Mouse (Mus musculus) heart, adult 18-20 months (tissue): ENCODE data around the gene Fstl4. TPM values are rescaled to one million over a fixed set of nuclear protein-coding genes. Genes with fewer than 3 reads are reported as not detected.

Experiments used
- DNase-seq, 2 experiments: peaks; one replicate each; pipeline ENCODE4 v3.0.0; 2021 to 2022; ENCODE audit warnings: mixed read lengths in 1 of 2
- total RNA-seq, 2 experiments: library from RNA; stranded (reverse); gene quantifications; 2 replicates each; pipeline ENCODE4 v1.2.3; 2021

Fstl4 gene
- total RNA-seq, 2 experiments from 2014 or later: 2.8 to 5.6 TPM

DNA sequence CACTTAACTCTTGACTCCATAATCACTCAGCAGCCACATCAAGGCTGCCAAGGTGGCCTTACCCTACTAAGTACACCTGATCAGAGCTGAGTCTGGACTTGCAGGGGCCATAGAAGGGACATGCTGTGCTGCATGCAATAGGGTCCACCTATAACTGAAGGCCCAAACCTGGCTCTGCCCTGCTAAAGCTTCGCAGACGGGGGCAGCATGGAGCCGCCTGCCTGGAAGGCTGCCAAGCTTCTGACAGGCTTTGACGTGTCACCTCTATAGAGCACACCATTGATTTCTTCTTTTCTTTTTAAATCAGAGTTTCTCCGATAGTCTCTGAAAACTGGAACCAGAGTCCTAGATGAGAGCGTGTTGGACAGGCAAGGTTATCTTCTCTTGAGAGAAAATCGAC is 146.4 kb downstream of the Fstl4 start:
- peak; percentile 4 to 24 for DNase-seq

DNA sequence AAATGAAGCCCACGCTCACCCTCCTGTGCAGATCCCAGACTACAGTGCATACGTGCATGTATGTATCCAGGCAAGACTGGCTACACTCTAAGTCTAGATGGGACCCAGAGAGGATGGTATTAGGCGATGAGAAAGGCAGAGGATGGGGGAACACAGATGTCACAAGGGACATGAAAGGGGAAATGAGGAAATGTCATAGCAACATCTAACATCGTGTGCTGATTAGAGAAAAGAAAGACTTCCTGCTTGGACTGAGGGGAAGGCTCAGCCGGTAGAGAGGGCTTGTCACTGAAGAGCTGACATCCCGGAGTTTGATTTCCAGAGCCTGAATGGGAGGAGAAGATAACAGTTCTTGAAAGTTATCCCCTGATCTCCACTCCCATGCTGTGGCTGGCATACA is 150.0 kb downstream of the Fstl4 start:
- no peak for DNase-seq

DNA sequence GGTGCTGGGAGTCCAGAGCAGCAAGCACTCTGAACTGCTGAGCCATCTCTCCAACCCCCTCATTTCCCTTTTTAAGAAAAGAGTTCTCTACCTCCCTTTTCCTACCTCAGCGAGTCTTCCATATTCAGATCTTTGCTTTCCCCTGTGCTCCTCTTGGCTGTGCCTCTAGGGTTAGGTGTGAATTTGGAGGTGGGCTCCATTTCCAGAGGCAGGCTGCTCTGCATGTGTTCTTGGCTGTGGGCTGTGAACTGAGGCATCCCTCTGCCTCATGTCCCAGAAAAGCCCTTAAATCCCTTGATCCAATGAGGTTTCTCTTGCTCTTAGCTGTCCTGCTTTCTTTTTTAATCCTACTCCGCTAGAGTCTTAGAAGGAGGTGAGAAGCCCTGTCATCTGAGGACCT is 151.2 kb downstream of the Fstl4 start:
- no peak for DNase-seq

DNA sequence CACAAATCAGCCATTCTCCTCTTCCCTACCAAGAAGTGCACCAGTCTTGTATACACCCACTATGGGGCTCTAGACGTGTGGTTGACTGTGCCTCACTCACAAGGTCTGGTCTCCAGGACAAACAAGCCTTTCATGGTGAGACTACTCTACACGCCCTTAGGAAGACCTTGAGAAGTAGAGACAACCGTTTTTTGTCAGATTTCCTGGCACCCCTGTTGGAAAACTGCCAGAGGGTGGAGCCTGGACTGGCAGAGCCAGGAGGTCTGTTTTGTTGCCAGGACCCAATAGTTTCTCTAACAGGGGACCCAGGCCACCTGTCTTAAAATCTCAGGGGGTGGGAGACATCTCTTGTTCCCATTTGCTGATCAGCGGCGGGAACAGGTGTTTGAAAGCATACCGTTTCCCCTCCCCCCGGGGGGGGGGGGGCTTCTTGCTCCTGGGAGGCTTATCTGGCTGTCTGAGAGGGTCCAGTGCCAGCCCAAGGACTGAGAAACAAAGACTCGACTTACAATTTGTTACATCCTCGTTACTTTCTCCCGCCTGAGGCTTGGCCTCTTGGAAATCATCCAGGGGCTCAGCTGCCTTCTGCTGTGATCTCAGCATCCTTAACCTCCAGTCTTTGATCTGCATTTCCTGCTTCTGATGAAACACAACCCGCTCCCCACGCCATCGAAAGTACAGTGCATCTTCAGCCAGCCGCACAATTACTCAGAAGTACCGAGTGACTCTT is 155.0 kb downstream of the Fstl4 start:
- DNase-seq: no peak

DNA sequence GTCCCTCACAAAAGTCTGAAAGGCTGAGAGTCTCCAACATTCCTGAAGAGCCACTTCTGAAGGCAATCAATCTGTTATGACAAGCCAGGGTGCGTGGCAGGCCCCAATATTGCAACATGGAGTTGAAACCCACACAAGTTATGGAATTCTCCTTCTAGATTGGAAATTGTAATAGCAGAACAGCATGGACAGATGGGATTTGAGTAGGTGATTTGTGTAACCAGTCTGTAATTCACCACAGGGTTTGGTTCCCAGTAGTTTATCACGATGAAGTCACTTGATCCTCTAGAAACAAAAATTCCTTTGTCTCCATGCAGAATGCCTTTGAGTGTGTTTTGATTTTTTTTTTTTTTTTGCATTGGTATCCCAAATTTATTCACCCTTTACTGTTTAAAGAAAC is 159.8 kb downstream of the Fstl4 start:
- DNase-seq: no peak

DNA sequence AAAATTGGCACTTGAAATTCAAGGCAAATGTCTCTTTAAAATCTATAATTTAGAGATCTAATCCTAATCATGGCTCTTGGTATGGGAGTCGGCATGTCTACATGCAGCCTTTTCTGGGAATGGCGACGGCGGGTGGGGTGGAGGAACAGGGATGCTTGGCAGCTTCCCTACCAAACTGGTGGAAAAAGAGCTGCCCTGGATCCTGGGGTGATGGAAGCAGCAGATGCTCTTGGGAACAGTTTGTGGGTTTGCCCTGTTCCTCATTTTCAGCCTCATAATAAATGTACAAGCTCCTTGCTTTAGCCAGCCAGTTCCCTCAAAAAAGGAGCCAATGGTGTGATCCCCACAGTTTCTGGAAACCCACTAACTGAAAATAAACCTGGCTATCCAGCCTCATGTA is 163.9 kb downstream of the Fstl4 start:
- DNase-seq: no peak

DNA sequence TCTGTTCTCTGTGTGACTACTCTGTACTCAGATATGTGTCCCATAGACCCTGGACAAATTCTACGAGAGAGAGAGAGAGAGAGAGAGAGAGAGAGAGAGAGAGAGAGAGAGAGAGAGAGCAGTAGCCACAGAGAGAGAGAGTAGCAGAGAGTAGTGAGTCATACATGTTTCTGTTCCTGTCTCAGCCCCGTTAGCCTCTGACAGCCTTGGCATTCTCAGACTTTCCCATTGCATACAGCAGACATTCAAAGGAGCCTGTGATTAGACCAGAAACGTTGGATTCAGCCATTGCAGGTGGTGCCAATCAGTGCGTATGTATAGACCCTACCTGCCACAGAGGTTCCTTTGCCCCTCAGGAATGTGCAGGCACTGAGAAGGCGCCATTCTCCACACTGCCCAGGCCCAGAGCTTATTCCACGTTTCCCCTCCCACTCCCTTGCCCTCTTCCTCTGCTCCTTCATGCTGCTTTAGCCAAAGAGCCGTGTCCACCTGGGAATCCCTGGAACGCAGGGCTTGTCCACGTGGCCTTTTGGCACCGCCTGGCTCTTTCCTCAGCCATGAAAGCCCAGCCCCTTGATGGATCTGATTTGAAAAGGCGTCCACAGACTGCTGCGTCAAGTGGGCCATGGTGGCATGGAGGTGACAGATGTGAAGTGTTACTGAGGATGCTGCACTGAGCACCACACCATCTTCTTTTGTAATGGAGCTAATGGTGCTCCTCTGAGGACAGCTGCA is 175.1 kb downstream of the Fstl4 start:
- no peak for DNase-seq

DNA sequence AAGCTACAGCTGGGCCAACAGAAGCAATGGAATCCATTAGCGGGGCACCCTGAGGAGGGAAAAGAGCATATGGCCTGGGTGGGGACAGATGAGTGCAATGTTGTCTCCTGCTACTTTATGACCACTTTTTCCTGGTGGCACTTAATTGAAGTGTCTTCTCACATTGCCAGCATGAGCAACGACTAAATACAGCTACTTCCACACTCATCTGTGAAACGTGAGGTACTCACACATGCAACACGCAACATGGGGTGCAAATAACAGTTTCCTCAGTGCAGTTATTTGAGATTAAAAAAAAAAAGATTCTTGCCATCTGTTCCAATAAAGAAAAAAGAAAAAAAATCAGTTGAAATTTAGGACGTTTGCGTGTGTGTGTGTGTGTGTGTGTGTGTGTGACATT is 178.5 kb downstream of the Fstl4 start:
- no peak for DNase-seq

DNA sequence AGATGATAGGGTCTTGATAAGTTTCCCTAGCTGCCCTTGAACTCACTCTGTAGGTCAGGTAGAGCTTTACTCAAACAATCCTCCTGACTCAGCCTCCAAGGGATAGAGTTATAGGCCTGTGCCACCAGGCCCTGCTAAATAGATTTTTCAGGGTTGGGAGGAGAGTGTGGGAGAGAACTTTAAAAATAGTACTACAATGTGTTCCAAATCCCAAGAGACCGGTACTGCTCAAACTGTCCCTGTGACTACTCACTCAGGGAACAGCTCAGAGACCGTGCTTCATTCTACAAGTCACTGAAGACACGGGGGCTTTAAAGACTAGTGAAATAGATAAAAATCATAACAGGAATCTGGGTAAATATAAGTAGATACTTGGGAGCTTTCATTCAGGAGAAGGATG is 190.6 kb downstream of the Fstl4 start:
- DNase-seq: no peak

DNA sequence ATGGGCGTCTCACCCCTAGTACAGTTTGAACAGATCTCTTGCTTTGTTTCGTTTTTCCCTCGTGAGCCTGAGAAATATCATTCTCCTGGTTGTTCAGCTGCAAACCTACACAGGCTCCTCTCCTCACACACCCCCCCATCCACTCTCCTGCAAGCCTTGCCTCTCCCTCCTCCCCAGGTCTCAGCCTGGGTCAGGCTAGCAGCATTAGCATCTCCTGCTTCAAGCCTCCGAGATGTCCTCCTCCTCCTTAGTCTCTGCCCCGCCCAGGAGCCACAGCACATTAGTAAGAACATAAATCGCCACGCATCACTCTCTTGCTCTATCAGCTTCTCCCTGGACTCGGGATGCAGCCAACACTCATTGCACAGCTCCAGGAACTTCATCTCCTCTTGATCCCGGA is 204.4 kb downstream of the Fstl4 start:
- no peak for DNase-seq

DNA sequence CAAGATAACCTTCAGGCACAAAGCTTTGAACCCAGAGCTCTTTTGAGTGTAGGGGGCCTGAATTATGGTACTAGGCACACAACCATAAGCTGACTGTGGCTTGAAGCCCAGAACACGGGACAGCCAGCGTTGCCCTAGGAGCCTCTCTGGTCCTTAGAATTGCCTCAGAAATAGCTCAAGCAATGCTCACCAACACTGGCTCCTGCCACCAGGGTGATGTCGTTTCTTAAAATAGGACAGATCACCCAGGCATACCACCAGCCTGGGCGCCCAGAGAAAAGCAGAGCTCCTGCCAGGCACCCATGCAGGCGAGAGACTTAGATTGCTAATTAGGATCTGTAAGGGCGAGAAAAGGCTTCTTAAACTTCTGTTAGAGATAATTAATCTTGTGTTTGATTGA is 206.0 kb downstream of the Fstl4 start:
- DNase-seq: peak; percentile 64 to 78

DNA sequence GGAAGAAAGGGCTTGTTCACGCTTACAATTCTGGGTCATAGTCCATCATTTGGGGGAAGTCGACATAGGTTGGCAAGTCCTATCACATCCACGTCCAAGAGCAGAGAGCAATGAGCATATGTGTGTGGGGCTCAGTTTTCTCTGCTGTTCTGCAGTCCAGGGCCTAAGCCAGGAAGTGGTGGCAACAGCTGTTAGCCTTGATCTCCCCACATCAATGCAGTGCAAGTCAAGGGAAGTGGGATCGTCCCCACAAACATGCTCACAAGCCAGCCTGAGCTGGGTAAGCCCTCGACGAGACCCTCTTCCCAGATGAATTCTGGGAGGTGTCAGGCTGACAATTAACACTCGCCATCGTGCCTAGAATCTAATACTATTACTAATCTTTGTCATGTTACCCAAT is 222.6 kb downstream of the Fstl4 start:
- DNase-seq: no peak

DNA sequence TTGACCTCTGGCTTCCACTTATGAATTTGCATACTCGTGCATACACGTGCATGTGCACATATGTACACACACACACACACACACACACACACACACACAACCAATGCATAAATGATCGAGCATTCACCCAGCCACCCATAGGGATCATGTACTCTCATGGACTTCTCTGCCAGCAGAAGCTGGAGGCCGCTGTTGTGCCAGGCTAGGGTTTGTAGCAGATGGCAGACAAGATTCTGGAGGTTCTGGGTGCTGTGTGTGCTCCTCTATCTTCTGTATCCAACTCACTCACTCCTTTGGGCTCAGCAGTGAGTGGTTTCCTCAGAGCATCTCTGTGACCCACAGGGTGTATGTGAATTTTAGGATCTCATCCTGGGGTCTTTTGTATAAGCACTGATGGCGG is 230.3 kb downstream of the Fstl4 start:
- no peak for DNase-seq

DNA sequence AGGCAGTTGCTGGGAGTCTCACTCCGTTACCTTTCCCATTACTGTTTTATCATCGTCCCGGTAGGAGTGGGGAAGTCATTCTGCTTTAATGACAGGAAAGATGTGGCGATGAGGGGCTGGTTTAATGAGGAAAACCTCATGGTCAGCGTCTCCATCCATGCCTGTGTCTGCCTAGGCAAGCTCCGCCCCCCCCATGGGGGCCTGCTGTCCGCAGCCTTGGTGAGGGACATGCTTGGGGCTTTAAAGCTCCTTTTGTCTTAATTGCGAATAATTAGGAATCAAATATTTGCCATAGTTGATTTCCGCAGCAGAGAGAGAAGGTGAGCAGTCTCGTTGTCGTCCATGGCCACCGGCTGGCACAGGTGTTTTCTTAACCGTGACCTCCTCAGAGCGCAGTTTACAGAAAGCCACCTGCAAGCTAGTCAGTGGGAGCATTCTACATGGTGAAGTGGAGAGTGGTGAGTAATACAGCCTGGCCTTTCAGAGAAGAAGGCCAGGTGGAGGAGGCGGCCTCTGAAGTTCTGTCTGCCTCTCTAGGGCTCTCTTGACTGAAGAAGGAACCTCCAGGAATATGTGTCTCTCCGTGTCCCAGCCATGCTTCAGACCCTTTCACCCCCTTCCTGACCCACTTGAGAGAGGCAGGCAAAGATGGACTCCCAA is 232.1 kb downstream of the Fstl4 start:
- DNase-seq: no peak

DNA sequence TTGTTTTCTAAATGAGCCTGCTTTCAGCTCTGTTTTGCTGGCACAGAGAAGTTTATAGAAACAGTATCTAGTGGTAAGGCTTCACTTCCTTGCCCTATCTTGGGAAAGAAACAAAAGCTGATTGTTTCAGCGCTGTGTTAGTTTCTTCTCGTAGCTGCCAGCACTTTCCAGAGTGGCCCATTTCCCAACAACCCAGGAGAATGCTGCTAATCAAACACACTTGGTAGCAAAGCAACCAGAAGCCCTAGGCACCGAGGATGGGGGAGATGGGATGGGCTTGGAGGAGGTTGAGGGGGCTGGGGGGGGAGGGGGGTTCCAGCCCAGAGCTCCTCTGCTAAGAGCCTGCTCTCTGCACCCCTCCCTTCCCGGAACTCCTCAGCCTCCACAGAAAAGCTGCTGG is 233.0 kb downstream of the Fstl4 start:
- peak in 1 of 2 experiments; percentile 24 for DNase-seq

DNA sequence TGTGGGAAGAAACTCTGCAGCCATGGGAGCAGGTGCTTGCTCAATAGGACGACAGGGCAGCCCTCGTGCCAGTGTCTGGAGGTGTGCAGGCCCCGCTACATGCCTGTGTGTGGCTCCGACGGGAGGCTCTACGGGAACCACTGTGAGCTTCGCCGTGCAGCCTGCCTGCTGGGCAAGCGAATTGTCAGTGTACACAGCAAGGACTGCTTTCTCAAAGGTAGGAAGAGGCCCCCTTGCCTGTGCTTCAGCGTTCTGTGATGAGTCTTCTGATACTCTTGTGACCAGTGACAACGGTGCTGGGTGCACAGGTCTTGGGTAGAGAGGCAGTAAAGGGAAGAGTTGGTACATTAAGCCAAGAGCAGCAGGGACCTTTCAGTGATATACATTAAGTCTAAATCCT is 235.8 kb downstream of the Fstl4 start:
- DNase-seq: no peak

DNA sequence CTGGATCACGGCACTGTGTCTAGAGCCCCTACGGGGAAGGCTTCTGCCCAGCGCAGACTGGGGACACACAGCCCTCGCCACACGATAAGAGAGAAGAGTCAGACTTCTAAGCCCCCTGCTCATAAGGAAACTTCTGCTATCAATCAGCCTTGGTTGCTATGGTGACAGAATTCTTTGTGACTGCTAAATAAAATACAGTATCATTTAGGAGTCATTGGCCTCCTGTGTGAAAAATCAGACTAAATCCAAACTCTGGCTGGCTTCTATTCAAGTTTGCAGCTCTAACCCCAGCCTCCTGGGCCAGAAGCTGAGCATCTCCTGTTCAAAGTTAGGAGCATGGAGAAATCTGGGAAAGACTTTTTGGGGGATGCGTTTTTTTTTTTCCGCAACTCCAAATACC is 238.9 kb downstream of the Fstl4 start:
- DNase-seq: no peak

DNA sequence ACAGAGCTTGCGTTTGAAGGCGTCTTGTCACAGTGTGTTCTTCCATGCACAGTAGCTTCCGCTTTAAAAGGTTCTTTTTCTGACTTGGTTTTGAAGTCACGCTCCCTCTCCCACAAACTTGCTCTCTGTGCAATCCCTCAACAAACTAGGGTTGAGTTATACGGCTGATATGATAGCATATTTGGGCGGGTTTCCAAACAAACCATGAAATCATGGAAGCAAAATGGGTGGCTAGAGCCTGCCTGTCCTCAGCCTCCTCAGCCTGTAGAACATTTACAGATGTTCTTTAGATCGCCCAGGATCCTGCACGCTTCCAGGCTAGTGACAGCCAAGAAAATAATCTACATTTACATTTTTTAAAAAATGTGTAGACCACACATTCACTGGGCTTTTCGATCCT is 239.4 kb downstream of the Fstl4 start:
- DNase-seq: peak in 1 of 2 experiments; percentile 5

DNA sequence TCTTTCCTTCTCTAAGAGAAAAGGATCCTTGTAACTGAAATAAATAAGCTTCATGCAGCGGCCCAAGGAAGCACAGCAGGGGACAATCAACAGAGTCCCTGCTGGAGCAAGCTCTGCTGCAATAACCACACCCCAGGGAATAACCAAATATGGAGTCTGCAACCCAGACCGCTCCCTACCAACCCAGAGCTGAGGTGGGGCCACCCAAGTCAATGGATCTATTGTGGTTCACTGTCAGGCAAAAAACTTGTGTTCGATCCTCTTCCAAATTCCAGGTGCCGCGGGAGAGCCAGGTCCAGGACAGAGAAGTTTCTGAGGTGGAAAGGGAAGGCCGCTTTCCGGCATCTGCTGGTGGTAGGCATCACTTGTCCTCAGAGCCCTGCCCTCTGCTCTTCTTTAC is 245.2 kb downstream of the Fstl4 start:
- no peak for DNase-seq

DNA sequence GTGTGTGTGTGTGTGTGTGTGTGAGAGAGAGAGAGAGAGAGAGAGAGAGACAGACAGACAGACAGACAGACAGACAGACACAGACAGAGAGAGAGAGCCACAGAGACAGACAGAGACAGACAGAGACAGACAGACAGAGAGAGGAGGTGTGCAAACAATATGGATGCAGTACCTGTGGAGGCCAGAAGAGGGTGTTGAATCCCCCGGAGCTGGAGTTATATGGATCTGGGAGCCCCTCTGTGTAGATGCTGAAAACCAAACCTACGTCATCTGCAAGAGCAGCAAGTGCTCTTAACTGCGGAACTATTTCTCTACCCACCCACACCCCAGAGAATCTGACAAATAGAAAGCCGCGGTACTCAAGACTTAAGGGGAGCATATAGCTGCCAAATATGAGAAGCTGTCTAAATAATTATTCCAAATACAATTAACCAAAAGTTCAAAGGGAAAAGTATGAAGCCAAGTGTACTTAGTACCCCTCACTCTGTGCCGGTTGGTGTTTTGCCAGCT is 247.6 kb downstream of the Fstl4 start:
- DNase-seq: no peak

DNA sequence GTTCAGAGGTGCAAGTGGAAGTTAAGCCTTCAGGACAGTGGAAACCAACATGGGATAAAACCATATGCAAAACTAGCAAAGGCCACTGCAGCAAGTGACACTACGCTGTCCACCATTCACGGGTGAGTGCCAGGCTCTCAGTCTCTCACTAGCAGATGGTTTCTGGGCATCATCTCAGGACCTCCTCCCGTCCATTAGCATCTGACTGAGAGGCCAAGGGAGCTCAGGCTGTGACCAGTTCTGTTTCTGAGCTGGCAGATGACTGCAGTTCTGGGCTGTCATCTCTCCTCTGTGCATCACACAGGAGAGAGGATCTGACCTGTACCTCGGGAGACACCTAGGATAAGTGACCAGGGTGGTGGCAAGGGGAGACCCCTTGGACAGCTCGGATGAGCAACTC is 249.5 kb downstream of the Fstl4 start:
- DNase-seq: no peak

DNA sequence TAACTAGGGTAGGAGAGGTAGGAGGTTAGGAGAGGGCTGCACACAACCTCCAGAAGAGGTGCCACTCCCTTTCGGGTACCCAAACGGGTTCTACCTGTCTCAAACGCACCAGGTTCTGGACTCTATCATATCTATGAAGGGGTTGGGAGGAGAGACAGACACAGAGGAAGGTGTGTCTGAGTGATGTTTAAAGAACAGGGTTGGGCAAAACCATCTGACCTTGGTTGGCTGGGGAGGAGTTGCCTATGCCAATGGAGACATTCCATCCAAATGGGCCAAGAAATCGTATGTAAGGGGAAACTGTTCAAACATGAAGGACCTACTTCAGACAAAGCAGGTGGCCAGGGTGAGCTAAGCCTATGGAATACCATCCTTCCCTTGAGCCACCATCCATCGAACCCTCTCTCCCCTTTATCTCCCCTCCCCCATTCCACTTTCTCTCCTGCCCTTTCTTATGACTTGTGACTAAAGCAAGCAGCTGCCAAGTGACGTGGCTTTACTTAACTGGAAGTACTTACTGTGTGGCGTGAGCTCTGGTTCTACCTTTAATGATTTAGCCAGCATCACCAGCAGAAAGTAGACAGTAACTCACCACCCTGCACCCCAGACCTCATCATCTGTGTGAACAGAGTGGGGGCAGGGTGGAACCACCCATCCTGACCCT is 252.1 kb downstream of the Fstl4 start:
- no peak for DNase-seq

DNA sequence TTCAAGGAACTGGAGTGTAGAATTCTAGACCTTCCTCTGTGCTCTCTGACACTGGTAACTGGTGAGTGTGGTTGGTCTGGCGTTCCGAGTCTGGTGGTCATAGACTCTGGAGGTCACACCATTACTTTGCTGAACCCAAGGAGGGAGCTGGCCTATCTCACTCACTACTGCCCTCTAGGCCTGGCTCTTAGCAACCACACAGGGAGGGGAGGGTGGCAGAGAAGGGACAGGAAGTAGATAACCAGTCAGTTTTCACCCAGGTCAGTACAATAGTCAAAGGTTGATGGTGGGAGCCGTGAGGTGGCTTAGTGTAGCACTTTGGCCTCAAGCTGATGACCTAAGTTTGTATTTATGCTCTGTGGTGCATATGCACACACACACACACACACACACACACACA is 255.1 kb downstream of the Fstl4 start:
- no peak for DNase-seq
